Comparison of ENCODE assay signal across 22 mouse cellular contexts in genomic region chr17:72023323-72023722, GRCm38 (mm10).
DNase-seq lines count a peak whose midpoint lies in the region; ATAC-seq lines count a peak whose summit lies in the region.
"Had no signal": no experiment of that assay in that cellular context is flagged by ENCODE, and none has a peak within 500 bp of the region (broad histone marks: within the 10 kb centered on the region; RNA-seq: fewer than 3 reads in every experiment).

No protein-coding gene starts in this region.

- H3K4me2 ChIP-seq in forebrain, embryonic 13.5 days = no peak overlapping the region
- no peak overlapping the region for H3K4me2 ChIP-seq in forebrain, embryonic 12.5 days
- no peak overlapping the region for H3K4me2 ChIP-seq in heart, embryonic 11.5 days
- H3K4me2 ChIP-seq in neural tube, embryonic 15.5 days = no peak overlapping the region
- H3K4me2 ChIP-seq in neural tube, embryonic 11.5 days (ENCODE audit: low read depth) = no peak overlapping the region
- H3K4me2 ChIP-seq: heart, embryonic 15.5 days; hindbrain, embryonic 15.5 days; intestine, embryonic 15.5 days; midbrain, embryonic 13.5 days had no signal

- H3K9me3 ChIP-seq in forebrain, embryonic 13.5 days (replicated peaks) = no peaks in the 10 kb centered on the region
- H3K9me3 ChIP-seq in forebrain, embryonic 12.5 days = no peaks in the 10 kb centered on the region
- H3K9me3 ChIP-seq in heart, embryonic 11.5 days (replicated peaks; ENCODE audit: control insufficient read depth, low read length) = no peaks in the 10 kb centered on the region
- no peaks in the 10 kb centered on the region for H3K9me3 ChIP-seq in neural tube, embryonic 15.5 days (replicated peaks)
- H3K9me3 ChIP-seq in neural tube, embryonic 11.5 days (ENCODE audit: control insufficient read depth, low read length) = no peaks in the 10 kb centered on the region
- H3K9me3 ChIP-seq: heart, embryonic 15.5 days; hindbrain, embryonic 15.5 days; intestine, embryonic 15.5 days; midbrain, embryonic 13.5 days had no signal

- H3K4me3 ChIP-seq in forebrain, embryonic 13.5 days = no peak overlapping the region
- no peak overlapping the region for H3K4me3 ChIP-seq in forebrain, embryonic 12.5 days (replicated peaks)
- H3K4me3 ChIP-seq in heart, embryonic 11.5 days (ENCODE audit: low read depth, low read length) = no peak overlapping the region
- no peak overlapping the region for H3K4me3 ChIP-seq in neural tube, embryonic 15.5 days (replicated peaks)
- H3K4me3 ChIP-seq in neural tube, embryonic 11.5 days (ENCODE audit: low read depth, low read length) = no peak overlapping the region
- H3K4me3 ChIP-seq: heart, embryonic 15.5 days; hindbrain, embryonic 15.5 days; intestine, embryonic 15.5 days; left cerebral cortex, adult 2 months; midbrain, embryonic 13.5 days had no signal

- no peak overlapping the region for H3K9ac ChIP-seq in forebrain, embryonic 13.5 days
- H3K9ac ChIP-seq in forebrain, embryonic 12.5 days = no peak overlapping the region
- no peak overlapping the region for H3K9ac ChIP-seq in heart, embryonic 11.5 days (ENCODE audit: low read depth, low read length)
- no peak overlapping the region for H3K9ac ChIP-seq in neural tube, embryonic 15.5 days (replicated peaks)
- no peak overlapping the region for H3K9ac ChIP-seq in neural tube, embryonic 11.5 days (ENCODE audit: low read length)
- H3K9ac ChIP-seq: heart, embryonic 15.5 days; hindbrain, embryonic 15.5 days; intestine, embryonic 15.5 days; midbrain, embryonic 13.5 days had no signal

- intact Hi-C loops in heart, postnatal 14 days (cut with DNase I) = no loop called here

- H3K4me1 ChIP-seq in forebrain, embryonic 13.5 days = peaks cover 4% of the 10 kb centered on the region; the same call in 1 of the 2 replicates
- no peaks in the 10 kb centered on the region for H3K4me1 ChIP-seq in forebrain, embryonic 12.5 days
- no peaks in the 10 kb centered on the region for H3K4me1 ChIP-seq in heart, embryonic 11.5 days (ENCODE audit: control insufficient read depth, insufficient read depth, low read length)
- no peaks in the 10 kb centered on the region for H3K4me1 ChIP-seq in neural tube, embryonic 15.5 days
- no peaks in the 10 kb centered on the region; the same call in 1 of the 2 replicates for H3K4me1 ChIP-seq in neural tube, embryonic 11.5 days (ENCODE audit: control insufficient read depth, insufficient read depth, low read length)
- H3K4me1 ChIP-seq: heart, embryonic 15.5 days; hindbrain, embryonic 15.5 days; intestine, embryonic 15.5 days; midbrain, embryonic 13.5 days had no signal

- H3K27me3 ChIP-seq in forebrain, embryonic 13.5 days = no peaks in the 10 kb centered on the region
- no peaks in the 10 kb centered on the region; the same call in 1 of the 2 replicates for H3K27me3 ChIP-seq in forebrain, embryonic 12.5 days
- no peaks in the 10 kb centered on the region for H3K27me3 ChIP-seq in heart, embryonic 11.5 days (ENCODE audit: control insufficient read depth, insufficient read depth, low read length)
- H3K27me3 ChIP-seq in neural tube, embryonic 15.5 days (replicated peaks) = no peaks in the 10 kb centered on the region
- H3K27me3 ChIP-seq in neural tube, embryonic 11.5 days (ENCODE audit: control insufficient read depth, insufficient read depth, low read length) = no peaks in the 10 kb centered on the region
- H3K27me3 ChIP-seq: heart, embryonic 15.5 days; hindbrain, embryonic 15.5 days; intestine, embryonic 15.5 days; midbrain, embryonic 13.5 days; Patski had no signal

- DNase-seq in heart, postnatal 14 days = peak; percentile 5 to 15
- peak; percentile 26 for DNase-seq in neural tube, embryonic 10.5 days (ENCODE audit: extremely low spot score, low spot score)
- DNase-seq in neural tube, embryonic 11.5 days (ENCODE audit: low spot score) = peak; percentile 49
- DNase-seq: adrenal gland, postnatal 25 days; cerebellum, adult 11-12 months; cerebellum, postnatal 36 days; kidney, postnatal 25 days; left cerebral cortex, postnatal 4 days; liver had no signal

- ATAC-seq in forebrain, embryonic 13.5 days = 0 out of 2 replicates have a peak, but pooled peaks have one; percentile 38
- ATAC-seq in forebrain, embryonic 12.5 days (ENCODE audit: low FRiP score) = no peak
- no peak for ATAC-seq in heart, embryonic 11.5 days (replicated peaks; ENCODE audit: insufficient number of reproducible peaks, low FRiP score, low TSS enrichment)
- ATAC-seq in neural tube, embryonic 15.5 days (ENCODE audit: low FRiP score) = no peak
- no peak for ATAC-seq in neural tube, embryonic 11.5 days (ENCODE audit: insufficient read depth, low FRiP score, low TSS enrichment)
- ATAC-seq in activated CD4-positive, CD25-positive, alpha-beta regulatory T cell, adult 4 months = no peak
- ATAC-seq: CD4-positive, CD25-positive, alpha-beta regulatory T cell, adult 4 months; intestine, embryonic 15.5 days; midbrain, embryonic 13.5 days; Patski had no signal

- H3K27ac ChIP-seq in forebrain, embryonic 13.5 days = no peak overlapping the region
- no peak overlapping the region for H3K27ac ChIP-seq in forebrain, embryonic 12.5 days
- no peak overlapping the region for H3K27ac ChIP-seq in heart, embryonic 11.5 days (ENCODE audit: low read depth, low read length)
- H3K27ac ChIP-seq in neural tube, embryonic 15.5 days (replicated peaks) = no peak overlapping the region
- H3K27ac ChIP-seq in neural tube, embryonic 11.5 days (ENCODE audit: low read depth, low read length) = no peak overlapping the region
- H3K27ac ChIP-seq: heart, embryonic 15.5 days; hindbrain, embryonic 15.5 days; intestine, embryonic 15.5 days; left cerebral cortex, adult 2 months; midbrain, embryonic 13.5 days; stomach, postnatal 0 days had no signal

- 73% methylated on average over 9 of the region's 9 CpGs for WGBS in forebrain, embryonic 13.5 days
- WGBS in forebrain, embryonic 12.5 days = 76% methylated on average over 9 of the region's 9 CpGs
- WGBS in heart, embryonic 11.5 days (ENCODE audit: insufficient replicate concordance) = 66% methylated on average over 9 of the region's 9 CpGs
- WGBS in neural tube, embryonic 15.5 days = 49% methylated on average over 9 of the region's 9 CpGs
- WGBS in neural tube, embryonic 11.5 days = 56% methylated on average over 9 of the region's 9 CpGs

- H3K36me3 ChIP-seq in forebrain, embryonic 13.5 days (ENCODE audit: poor library complexity, severe bottlenecking) = no peaks in the 10 kb centered on the region
- no peaks in the 10 kb centered on the region for H3K36me3 ChIP-seq in forebrain, embryonic 12.5 days (replicated peaks)
- no peaks in the 10 kb centered on the region for H3K36me3 ChIP-seq in heart, embryonic 11.5 days (ENCODE audit: control insufficient read depth, insufficient read depth, low read length)
- H3K36me3 ChIP-seq in neural tube, embryonic 15.5 days = no peaks in the 10 kb centered on the region
- no peaks in the 10 kb centered on the region for H3K36me3 ChIP-seq in neural tube, embryonic 11.5 days (ENCODE audit: control insufficient read depth, insufficient read depth, low read length)
- H3K36me3 ChIP-seq: heart, embryonic 15.5 days; hindbrain, embryonic 15.5 days; intestine, embryonic 15.5 days; midbrain, embryonic 13.5 days had no signal
